Mouse (Mus musculus) layer of hippocampus, postnatal 25 days (tissue): ENCODE data around the gene Cldn13. TPM values are rescaled to one million over a fixed set of nuclear protein-coding genes. Genes with fewer than 3 reads are reported as not detected.
"Not testable (repeated sequence)": the region's sequence is repeated elsewhere in the genome, so short reads cannot be mapped to it uniquely, and the experiment has no call there.

Experiments used
- DNase-seq, 2 experiments: peaks; one replicate each; pipeline ENCODE4 v3.0.0; 2022; ENCODE audit warnings: mixed read lengths in 2 of 2, low spot score in 1 of 2; ENCODE audit errors: extremely low spot score in 1 of 2
- total RNA-seq, 2 experiments: library from RNA; stranded (reverse); gene quantifications; 2 replicates each; pipeline ENCODE4 v1.2.3; 2021

Cldn13 gene
- total RNA-seq, 2 experiments from 2014 or later = not detected

GRCm38 (mm10) chr5:134934666-134935065 is 19.3 kb upstream of the Cldn13 start:
- no peak for DNase-seq

DNA sequence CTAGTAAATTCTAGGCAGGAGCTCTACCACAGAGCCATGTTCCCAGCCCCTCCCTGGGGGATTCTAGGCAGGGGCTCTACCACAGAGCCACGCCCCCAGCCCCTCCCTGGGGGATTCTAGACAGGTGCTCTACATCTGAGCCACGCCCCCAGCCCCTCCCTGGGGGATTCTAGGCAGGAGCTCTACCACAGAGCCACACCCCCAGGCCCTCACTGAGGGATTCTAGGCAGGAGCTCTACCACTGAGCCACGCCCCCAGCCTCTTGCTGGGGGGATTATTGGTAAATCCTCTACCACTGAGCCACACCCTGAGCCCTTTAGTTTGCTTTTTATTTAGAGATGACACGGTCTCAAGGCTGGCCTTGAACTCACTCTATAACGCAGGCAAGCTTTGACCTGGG is 18.4 kb upstream of the Cldn13 start:
- not testable (repeated sequence) for DNase-seq

GRCm38 (mm10) chr5:134933281-134933680 is 18.0 kb upstream of the Cldn13 start:
- DNase-seq = no peak

GRCm38 (mm10) chr5:134932903-134933276 is 17.6 kb upstream of the Cldn13 start:
- DNase-seq = peak; percentile 30 to 54

DNA sequence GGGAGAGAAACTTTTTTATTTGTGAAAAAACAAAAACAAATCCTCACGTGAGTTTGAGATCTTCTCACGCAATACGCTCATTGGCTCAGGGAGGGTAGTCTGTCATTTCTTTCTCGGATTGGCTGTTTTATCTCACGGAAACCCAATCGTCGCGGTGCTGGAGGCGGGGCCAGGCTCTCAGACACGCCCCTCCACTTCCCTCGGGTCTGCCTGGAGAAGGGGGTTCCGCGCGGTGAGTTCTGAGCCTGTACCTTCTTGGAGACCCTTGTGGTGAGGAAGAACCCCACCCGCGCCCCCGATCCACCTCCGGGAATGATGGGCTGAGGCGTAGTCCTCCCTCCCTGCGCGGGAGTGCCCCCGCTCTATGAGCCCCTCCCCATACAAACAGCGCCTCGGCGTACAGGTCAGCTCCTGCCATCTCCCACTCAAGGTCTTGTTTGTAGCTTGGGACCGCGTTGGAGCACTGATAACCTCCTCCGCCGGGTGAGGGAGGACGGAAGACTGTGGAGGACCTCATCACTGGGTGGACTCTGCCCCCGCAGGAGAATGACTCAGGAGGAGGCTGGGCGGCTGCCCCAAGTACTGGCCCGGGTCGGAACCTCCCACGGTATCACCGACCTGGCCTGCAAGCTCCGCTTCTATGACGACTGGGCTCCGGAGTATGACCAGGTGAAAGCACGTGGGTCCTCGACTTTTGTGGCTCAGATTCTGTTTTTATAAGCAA is 17.0 kb upstream of the Cldn13 start, which contains the start of gene Mettl27:
Gene Mettl27 (plus strand): TSS at position 190 of the 724 bp plus-strand sequence.
- DNase-seq = peak; percentile 61 to 64

DNA sequence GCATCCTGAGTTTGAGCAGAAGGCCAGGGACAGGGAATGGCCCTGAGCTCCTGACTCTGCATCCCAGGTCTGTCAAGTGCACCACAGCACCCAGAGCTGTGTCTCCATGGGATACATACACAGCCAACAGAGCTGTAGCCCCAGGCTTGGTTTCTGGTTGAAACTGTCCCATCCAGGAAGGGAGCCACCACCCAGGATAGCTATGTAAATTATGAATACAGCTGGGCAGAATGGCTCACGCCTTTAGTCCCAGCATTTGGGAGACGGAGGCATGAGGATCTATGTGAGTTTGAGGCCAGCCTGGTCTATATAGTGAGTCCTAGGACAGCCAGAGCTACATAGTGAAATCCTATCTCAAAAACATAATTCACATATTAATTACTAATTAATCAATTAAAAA is 14.7 kb upstream of the Cldn13 start:
- no peak for DNase-seq

GRCm38 (mm10) chr5:134926726-134927125 is 11.4 kb upstream of the Cldn13 start:
- no peak for DNase-seq

GRCm38 (mm10) chr5:134923141-134923540 is 7.8 kb upstream of the Cldn13 start:
- DNase-seq = no peak

GRCm38 (mm10) chr5:134921106-134921505 is 5.8 kb upstream of the Cldn13 start:
- no peak for DNase-seq

GRCm38 (mm10) chr5:134920106-134920687 is 4.9 kb upstream of the Cldn13 start:
- no peak for DNase-seq

GRCm38 (mm10) chr5:134919097-134919496 is 3.8 kb upstream of the Cldn13 start:
- DNase-seq = no peak

- DNase-seq = peak; percentile 16 to 58
These were observed 2.9 kb upstream of the Cldn13 start for GRCm38 (mm10) chr5:134918071-134918832.

- no peak for DNase-seq
These were observed 816 bp downstream of the Cldn13 start for GRCm38 (mm10) chr5:134914510-134914909.

GRCm38 (mm10) chr5:134913753-134914152 is 1.6 kb downstream of the Cldn13 start:
- DNase-seq = no peak

DNA sequence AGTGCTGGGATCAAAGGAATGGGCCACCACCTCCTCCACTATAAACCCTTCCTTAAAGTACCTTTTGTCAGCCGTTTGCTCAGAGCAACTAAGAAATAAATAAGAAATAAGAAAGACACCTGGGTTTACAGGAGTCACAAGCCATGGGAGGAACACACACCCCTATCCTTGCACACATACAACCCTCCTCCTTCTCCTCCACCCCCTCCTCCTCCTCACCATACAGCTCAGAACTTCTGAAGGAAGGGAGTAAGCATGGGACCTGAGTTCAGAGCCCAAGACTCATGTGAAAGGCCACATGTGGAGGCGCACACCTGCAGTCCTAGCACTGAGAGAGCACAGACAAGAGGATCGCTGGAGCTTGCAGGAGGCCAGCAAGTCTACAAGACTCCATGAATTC is 2.0 kb downstream of the Cldn13 start:
- no peak for DNase-seq

GRCm38 (mm10) chr5:134911901-134912300 is 3.4 kb downstream of the Cldn13 start:
- DNase-seq = no peak

DNA sequence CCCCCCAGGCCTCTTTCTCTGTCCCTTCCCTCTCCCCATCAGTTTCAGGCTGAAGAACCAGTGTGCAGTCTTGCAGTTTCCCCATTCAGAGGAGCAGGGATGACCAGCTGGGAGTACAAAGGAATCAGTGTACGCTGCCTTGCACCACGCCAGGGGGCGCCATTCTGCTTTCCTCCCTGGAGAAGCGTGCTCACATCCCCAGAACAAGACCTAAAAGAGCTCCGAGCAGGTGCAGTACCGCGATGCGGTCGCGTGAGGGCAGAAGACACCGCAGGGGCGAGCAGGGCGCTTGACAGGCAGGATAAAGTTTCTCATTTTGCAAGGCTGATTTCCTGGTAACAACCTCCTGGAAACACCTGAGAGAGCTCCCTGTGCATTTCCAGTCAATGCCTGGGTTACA is 8.2 kb downstream of the Cldn13 start:
- peak; percentile 98 to 100 for DNase-seq

DNA sequence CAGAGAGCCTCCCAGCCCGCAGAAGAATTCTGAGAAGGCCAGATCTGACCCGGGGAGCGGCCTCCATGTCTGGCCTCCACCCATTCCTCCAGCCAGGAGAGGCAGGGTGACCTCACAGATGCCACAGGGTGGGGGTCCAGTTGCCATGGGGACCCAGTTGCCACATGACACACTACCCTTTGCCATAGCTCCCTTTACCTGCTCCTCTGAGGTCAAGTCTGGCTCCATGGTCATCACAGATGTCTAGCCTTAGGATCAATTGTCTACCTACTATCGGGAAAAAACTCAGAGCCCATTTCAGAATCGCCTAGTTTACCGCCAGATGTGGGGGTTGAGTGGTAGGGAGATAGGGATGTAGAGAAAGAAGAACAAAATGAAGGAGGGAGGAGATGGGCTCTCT is 8.7 kb downstream of the Cldn13 start, which contains the start of gene Tmem270:
Gene Tmem270 (minus strand): TSS at position 101 of the 400 bp plus-strand sequence.
- DNase-seq = no peak

- DNase-seq = no peak
These were observed 13.7 kb downstream of the Cldn13 start for GRCm38 (mm10) chr5:134901644-134902027.

DNA sequence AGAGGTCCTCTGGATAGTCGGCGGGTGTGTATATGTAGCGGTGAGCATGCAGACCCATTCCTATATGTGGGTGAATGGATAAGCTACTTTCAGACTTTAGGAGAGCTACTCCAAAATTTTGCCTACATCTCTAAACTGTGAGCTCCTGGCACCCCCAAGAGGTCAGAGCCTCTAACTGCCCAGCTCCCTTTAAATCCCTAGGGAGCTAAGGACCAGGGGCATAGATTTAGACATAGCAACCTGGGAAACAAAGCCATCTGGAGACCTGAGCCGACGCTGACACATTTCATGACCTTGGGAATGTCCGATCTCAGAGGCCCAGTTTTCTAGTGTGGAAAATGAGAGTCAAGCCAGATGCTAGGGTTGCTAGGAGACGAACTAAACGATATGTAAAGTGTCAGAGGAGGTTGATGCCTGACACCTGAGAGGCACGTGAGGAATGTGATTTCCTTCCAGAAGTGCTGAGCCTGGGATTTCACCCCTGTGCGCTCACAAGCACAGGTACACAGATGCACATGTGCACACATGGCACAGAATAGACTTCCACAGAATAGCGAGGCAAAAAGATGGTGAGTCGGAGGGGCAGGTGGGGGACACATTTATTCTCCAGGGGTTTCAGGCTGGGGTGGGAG is 14.2 kb downstream of the Cldn13 start:
- peak in 1 of 2 experiments; percentile 23 for DNase-seq

- DNase-seq = no peak
These were observed 17.7 kb downstream of the Cldn13 start for GRCm38 (mm10) chr5:134897596-134897995.
